Mouse (Mus musculus): ENCODE results near the gene Fgf5. TPM values are rescaled to one million over a fixed set of nuclear protein-coding genes. Genes with fewer than 3 reads are reported as not detected.

The Fgf5 gene
- total and polyA plus RNA-seq, 3 experiments: 0.04 to 0.55 (median 0.27) TPM

DNA sequence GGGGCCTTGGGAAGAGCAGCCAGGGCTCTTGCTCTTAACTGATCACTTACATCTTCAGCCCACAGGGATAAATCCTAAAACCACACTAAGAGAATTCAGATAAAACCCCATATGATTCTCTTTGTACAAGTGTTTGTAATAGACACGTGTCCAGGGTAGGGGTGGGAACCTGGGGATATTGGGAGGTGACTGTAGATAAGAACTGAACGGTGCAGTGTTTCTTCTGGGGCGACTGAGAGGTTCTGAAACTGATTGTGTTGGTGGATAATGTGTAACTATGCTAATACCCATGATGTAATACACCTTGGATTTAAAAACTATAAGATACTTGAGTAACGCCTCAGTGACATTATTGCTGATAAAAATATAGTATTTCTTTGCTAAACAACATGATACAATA, 51.7 kb downstream of the Fgf5 start:
- dilution Hi-C loops (cut with MboI; ENCODE audit: extremely low pct_ligation_motif_present, extremely low pct_unique_long_range_greater_than_20kb, low sequenced_read_pairs): no loop called here
- no peak overlapping the region for H3K27ac ChIP-seq (ENCODE audit: insufficient read depth, low read depth)
- no peaks in the 10 kb centered on the region for H3K79me2 ChIP-seq (replicated peaks; ENCODE audit: control insufficient read depth, extremely low read depth, insufficient read depth, poor library complexity, severe bottlenecking)
- no peaks in the 10 kb centered on the region for H3K36me3 ChIP-seq (replicated peaks in 1 of 2; ENCODE audit: control insufficient read depth in 1 of 2, insufficient read depth in 1 of 2, low read length in 1 of 2)
- TF ChIP-seq MAX (IDR thresholded peaks at IDR 0.05; ENCODE audit: low read length): no peak
- TF ChIP-seq ETS1 (conservative IDR thresholded peaks at IDR 0.05; ENCODE audit: low read depth, low read length): no peak
- H3K4me2 ChIP-seq (ENCODE audit: insufficient read depth, low read depth, poor library complexity, severe bottlenecking): no peak overlapping the region
- no peak overlapping the region for H3K9ac ChIP-seq (ENCODE audit: insufficient read depth, low read depth)
- H3K4me1 ChIP-seq (ENCODE audit: control insufficient read depth in 1 of 2, insufficient read depth in 2 of 2): no peaks in the 10 kb centered on the region
- in situ Hi-C loops (cut with MboI; ENCODE audit: low pct_ligation_motif_present, low pct_unique_long_range_greater_than_20kb, low sequenced_read_pairs): no loop called here
- no peak overlapping the region for H3K4me3 ChIP-seq (replicated peaks in 1 of 3; ENCODE audit: low read depth in 2 of 3, low read length in 2 of 3, poor library complexity in 1 of 3)
- H3K27me3 ChIP-seq (replicated peaks): no peaks in the 10 kb centered on the region
- no peak for DNase-seq (ENCODE audit: extremely low read depth)
- no peaks in the 10 kb centered on the region for H3K9me3 ChIP-seq (replicated peaks; ENCODE audit: low read length)

DNA sequence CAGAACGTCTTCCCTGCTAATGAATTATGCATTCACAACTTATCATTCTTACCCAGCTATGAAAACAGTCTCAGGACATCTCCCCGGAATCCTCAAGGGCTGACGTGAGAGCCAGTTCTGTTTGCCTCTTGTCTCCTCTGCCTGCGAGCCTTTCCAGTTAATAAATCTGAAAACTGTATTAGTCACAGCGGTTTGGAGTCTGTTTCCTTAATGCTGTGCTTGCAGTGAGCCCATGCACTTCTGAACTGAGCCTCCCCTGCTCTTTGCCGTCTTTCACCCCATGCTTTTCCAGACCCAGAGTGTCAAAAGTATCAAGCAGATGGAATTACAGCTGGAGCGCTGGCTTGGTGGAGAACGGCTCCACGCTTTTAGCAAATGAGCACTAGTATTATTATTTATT, 52.5 kb downstream of the Fgf5 start:
- H3K27ac ChIP-seq (ENCODE audit: insufficient read depth, low read depth): no peak overlapping the region
- no peaks in the 10 kb centered on the region for H3K4me1 ChIP-seq (ENCODE audit: control insufficient read depth in 1 of 2, insufficient read depth in 2 of 2)
- H3K9ac ChIP-seq (ENCODE audit: insufficient read depth, low read depth): no peak overlapping the region
- no peak for DNase-seq (ENCODE audit: extremely low read depth)
- no peaks in the 10 kb centered on the region for H3K79me2 ChIP-seq (replicated peaks; ENCODE audit: control insufficient read depth, extremely low read depth, insufficient read depth, poor library complexity, severe bottlenecking)
- TF ChIP-seq ZMIZ1 (IDR thresholded peaks at IDR 0.05; ENCODE audit: low read depth, low read length): no peak
- TF ChIP-seq HCFC1 (IDR thresholded peaks at IDR 0.05; ENCODE audit: low read depth, low read length): no peak
- TF ChIP-seq POLR2AphosphoS2 (IDR thresholded peaks at IDR 0.05; ENCODE audit: low read depth, low read length): no peak
- TF ChIP-seq ETS1 (conservative IDR thresholded peaks at IDR 0.05; ENCODE audit: low read depth, low read length): no peak
- no peak for TF ChIP-seq ZKSCAN1 (IDR thresholded peaks at IDR 0.05; ENCODE audit: borderline replicate concordance, low read depth, low read length)
- no peak for TF ChIP-seq POLR2A (IDR thresholded peaks at IDR 0.05; ENCODE audit: low read depth, low read length)
- TF ChIP-seq ZNF384 (IDR thresholded peaks at IDR 0.05; ENCODE audit: low read depth, low read length): no peak
- no peak for TF ChIP-seq NELFE (IDR thresholded peaks at IDR 0.05; ENCODE audit: low read depth, low read length)
- TF ChIP-seq IRF4 (IDR thresholded peaks at IDR 0.05; ENCODE audit: low read depth, low read length): no peak
- TF ChIP-seq MYC (IDR thresholded peaks at IDR 0.05; ENCODE audit: low read depth, low read length): no peak
- no peak for TF ChIP-seq CTCF (conservative IDR thresholded peaks at IDR 0.05 in 1 of 2, IDR thresholded peaks at IDR 0.05 in 1 of 2; ENCODE audit: low read depth in 2 of 2, low read length in 2 of 2)
- no peaks in the 10 kb centered on the region for H3K27me3 ChIP-seq (replicated peaks)
- dilution Hi-C loops (cut with MboI; ENCODE audit: extremely low pct_ligation_motif_present, extremely low pct_unique_long_range_greater_than_20kb, low sequenced_read_pairs): no loop called here
- no peaks in the 10 kb centered on the region for H3K9me3 ChIP-seq (replicated peaks; ENCODE audit: low read length)
- in situ Hi-C loops (cut with MboI; ENCODE audit: low pct_ligation_motif_present, low pct_unique_long_range_greater_than_20kb, low sequenced_read_pairs): no loop called here
- no peak overlapping the region for H3K4me2 ChIP-seq (ENCODE audit: insufficient read depth, low read depth, poor library complexity, severe bottlenecking)
- no peaks in the 10 kb centered on the region for H3K36me3 ChIP-seq (replicated peaks in 1 of 2; ENCODE audit: control insufficient read depth in 1 of 2, insufficient read depth in 1 of 2, low read length in 1 of 2)
- H3K4me3 ChIP-seq (replicated peaks in 1 of 3; ENCODE audit: low read depth in 2 of 3, low read length in 2 of 3, poor library complexity in 1 of 3): no peak overlapping the region

DNA sequence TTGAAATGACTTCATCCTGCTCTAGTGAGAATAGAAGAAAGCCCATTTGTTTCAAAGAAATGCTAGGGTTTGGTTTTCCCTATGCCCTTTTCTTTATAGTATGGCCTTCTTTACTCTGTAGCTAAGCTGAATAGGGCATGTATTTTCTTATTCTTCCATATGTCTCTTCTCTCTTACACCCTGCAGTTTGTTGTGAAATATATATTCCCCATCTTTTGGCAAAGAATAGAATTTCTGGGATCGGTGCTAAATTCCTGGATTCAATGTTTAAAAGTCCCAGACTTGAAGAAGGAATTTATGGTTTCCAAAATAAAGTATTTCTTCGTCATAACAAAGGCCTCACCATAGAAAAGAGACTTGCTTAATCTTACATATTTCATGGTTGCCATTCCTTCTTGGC, 72.6 kb downstream of the Fgf5 start:
- in situ Hi-C loops (cut with MboI; ENCODE audit: low pct_ligation_motif_present, low pct_unique_long_range_greater_than_20kb, low sequenced_read_pairs) (loop anchor here (25.0 kb wide), 1 partner anchor 836 kb away; no protein-coding TSS in a partner anchor), dilution Hi-C loops (cut with MboI; ENCODE audit: extremely low pct_ligation_motif_present, extremely low pct_unique_long_range_greater_than_20kb, low sequenced_read_pairs) (no loop called here)
- Histone ChIP-seq H3K27ac (ENCODE audit: insufficient read depth, low read depth) (no peak overlapping the region), H3K27me3 (replicated peaks) (no peaks in the 10 kb centered on the region), H3K36me3 (replicated peaks in 1 of 2; ENCODE audit: control insufficient read depth in 1 of 2, insufficient read depth in 1 of 2, low read length in 1 of 2) (no peaks in the 10 kb centered on the region), H3K4me1 (ENCODE audit: control insufficient read depth in 1 of 2, insufficient read depth in 2 of 2) (peaks cover 3 to 6% of the 10 kb centered on the region in 2 experiments; a peak in 2 of 4 replicates), H3K9me3 (replicated peaks; ENCODE audit: low read length) (no peaks in the 10 kb centered on the region), H3K9ac (ENCODE audit: insufficient read depth, low read depth) (no peak overlapping the region), H3K4me2 (ENCODE audit: insufficient read depth, low read depth, poor library complexity, severe bottlenecking) (no peak overlapping the region), H3K79me2 (replicated peaks; ENCODE audit: control insufficient read depth, extremely low read depth, insufficient read depth, poor library complexity, severe bottlenecking) (no peaks in the 10 kb centered on the region), H3K4me3 (replicated peaks in 1 of 3; ENCODE audit: low read depth in 2 of 3, low read length in 2 of 3, poor library complexity in 1 of 3) (no peak overlapping the region)
- no peak for TF ChIP-seq MAFK (IDR thresholded peaks at IDR 0.05; ENCODE audit: insufficient replicate concordance, low read length)
- no peak for TF ChIP-seq MEF2A (IDR thresholded peaks at IDR 0.05; ENCODE audit: borderline replicate concordance, low read depth, low read length)
- TF ChIP-seq ZKSCAN1 (IDR thresholded peaks at IDR 0.05; ENCODE audit: borderline replicate concordance, low read depth, low read length): no peak
- no peak for TF ChIP-seq MAZ (IDR thresholded peaks at IDR 0.05; ENCODE audit: low read depth, low read length)
- DNase-seq (ENCODE audit: extremely low read depth): no peak

Other genes with a start within 250 kb of the Fgf5 start
- gene Antxr2, start 223.1 kb upstream of the Fgf5 start, total RNA-seq (2012; rRNA removed): 3.6 and 4.8 TPM in 2 replicates
- gene Antxr2, start 223.1 kb upstream of the Fgf5 start, total RNA-seq (2014; rRNA removed): 3.9 and 4.5 TPM in 2 replicates
- gene Antxr2, start 223.1 kb upstream of the Fgf5 start, polyA plus RNA-seq (2012; ENCODE audit: insufficient read length, low read depth): 4.0 and 6.4 TPM in 2 replicates
- gene Prdm8, start 87.0 kb upstream of the Fgf5 start, total RNA-seq (2012; rRNA removed): 0.04 TPM in 2 replicates
- gene Prdm8, start 87.0 kb upstream of the Fgf5 start, total RNA-seq (2014; rRNA removed): 0.08 and 0.09 TPM in 2 replicates
- gene Prdm8, start 87.0 kb upstream of the Fgf5 start, polyA plus RNA-seq (2012; ENCODE audit: insufficient read length, low read depth): 0.06 and 0.18 TPM in 2 replicates
- not detected in 2 replicates for gene Cfap299, start 75.1 kb downstream of the Fgf5 start, total RNA-seq (2012; rRNA removed)
- gene Cfap299, start 75.1 kb downstream of the Fgf5 start, total RNA-seq (2014; rRNA removed): not detected in 2 replicates
- gene Cfap299, start 75.1 kb downstream of the Fgf5 start, polyA plus RNA-seq (2012; ENCODE audit: insufficient read length, low read depth): not detected in 2 replicates